12 mouse cellular contexts compared by ENCODE assay signal in genomic region chr2:49654606-49655005, GRCm38 (mm10). TPM values are rescaled to one million over a fixed set of nuclear protein-coding genes. Genes with fewer than 3 reads are reported as not detected.
DNase-seq lines count a peak whose midpoint lies in the region; ATAC-seq and TF ChIP-seq lines count a peak whose summit lies in the region.
"Had no signal": no experiment of that assay in that cellular context is flagged by ENCODE, and none has a peak within 500 bp of the region (broad histone marks: within the 10 kb centered on the region; RNA-seq: fewer than 3 reads in every experiment).

No protein-coding gene starts in this region.

- H3K4me1 ChIP-seq in heart, embryonic 11.5 days (ENCODE audit: control insufficient read depth, insufficient read depth, low read length): no peaks in the 10 kb centered on the region
- H3K4me1 ChIP-seq: heart, embryonic 12.5 days had no signal

- H3K9ac ChIP-seq in heart, embryonic 11.5 days (ENCODE audit: low read depth, low read length): no peak overlapping the region
- H3K9ac ChIP-seq: heart, embryonic 12.5 days; midbrain, embryonic 12.5 days had no signal

- 88% methylated on average over 10 of the region's 10 CpGs for WGBS in heart, embryonic 11.5 days (ENCODE audit: insufficient replicate concordance)

- no peak overlapping the region for H3K4me3 ChIP-seq in heart, embryonic 11.5 days (ENCODE audit: low read depth, low read length)
- no peak overlapping the region for H3K4me3 ChIP-seq in left cerebral cortex, adult 2 months
- H3K4me3 ChIP-seq: heart, embryonic 12.5 days; midbrain, embryonic 12.5 days had no signal

- TF ChIP-seq CTCF in left cerebral cortex, adult 2 months (IDR thresholded peaks at IDR 0.05): no peak

- ATAC-seq in heart, embryonic 11.5 days (replicated peaks; ENCODE audit: insufficient number of reproducible peaks, low FRiP score, low TSS enrichment): no peak

- no peaks in the 10 kb centered on the region for H3K9me3 ChIP-seq in heart, embryonic 11.5 days (replicated peaks; ENCODE audit: control insufficient read depth, low read length)
- H3K9me3 ChIP-seq: heart, embryonic 12.5 days; midbrain, embryonic 12.5 days had no signal

- H3K27me3 ChIP-seq in heart, embryonic 11.5 days (ENCODE audit: control insufficient read depth, insufficient read depth, low read length): no peaks in the 10 kb centered on the region
- H3K27me3 ChIP-seq: heart, embryonic 12.5 days; midbrain, embryonic 12.5 days had no signal

- DNase-seq in heart, adult 11 months: peak; percentile 74
- DNase-seq in left cerebral cortex, adult 2 months (ENCODE audit: extremely low spot score in 1 of 2, low spot score in 2 of 2): no peak
- no peak for DNase-seq in left cerebral cortex, postnatal 25 days (ENCODE audit: low spot score in 2 of 2)
- peak; percentile 82 for DNase-seq in cerebellum, adult 11 months
- DNase-seq in cerebellum, postnatal 25 days: peak; percentile 86 to 89
- no peak for DNase-seq in gastrocnemius, postnatal 10 days
- DNase-seq: kidney, postnatal 36 days; liver; right cerebral cortex, postnatal 25 days had no signal

- H3K27ac ChIP-seq in heart, embryonic 11.5 days (ENCODE audit: low read depth, low read length): no peak overlapping the region
- peak overlapping the region; percentile 54 for H3K27ac ChIP-seq in left cerebral cortex, adult 2 months

- H3K4me2 ChIP-seq in heart, embryonic 11.5 days: no peak overlapping the region
- H3K4me2 ChIP-seq: heart, embryonic 12.5 days; midbrain, embryonic 12.5 days had no signal

- intact Hi-C loops in left cerebral cortex, adult 2 months (cut with DNase I): no loop called here
- intact Hi-C loops in left cerebral cortex, postnatal 25 days (cut with DNase I): no loop called here

- H3K36me3 ChIP-seq in heart, embryonic 11.5 days (ENCODE audit: control insufficient read depth, insufficient read depth, low read length): no peaks in the 10 kb centered on the region
- H3K36me3 ChIP-seq: heart, embryonic 12.5 days had no signal

RNA-seq across cellular contexts. Expression of gene Kif5c, which starts 35.5 kb away (rescaled TPM):
- polyA plus RNA-seq in heart, embryonic 11.5 days (2014; fragmentation: Nextera tagmentation; extraction: Ambion mirVana): 1.2 and 1.3 TPM in 2 replicates
- total RNA-seq in left cerebral cortex, adult 2 months (2021): 100 to 1,000 TPM; 567 to 594 TPM
- 100 to 1,000 TPM; 577 to 597 TPM for total RNA-seq in left cerebral cortex, postnatal 25 days (2021)
- total RNA-seq in gastrocnemius, postnatal 10 days (2021): 1 to 10 TPM; 1.1 to 1.5 TPM

Comparison
In these comparisons a context has a peak if more than half of its experiments do, and no peak if none do; other contexts are left out.
1. DNase-seq: peak in heart, adult 11 months (single experiment), cerebellum, adult 11 months (single experiment) and cerebellum, postnatal 25 days (2 of 2); none in left cerebral cortex, adult 2 months (0 of 2), left cerebral cortex, postnatal 25 days (0 of 2) and gastrocnemius, postnatal 10 days (single experiment).
2. RNA of gene Kif5c, which starts 35.5 kb away (total RNA-seq): 577 to 597 TPM in left cerebral cortex, postnatal 25 days and 567 to 594 TPM in left cerebral cortex, adult 2 months; 1.1 to 1.5 TPM in gastrocnemius, postnatal 10 days; every median in the first group is over 100 times any median in the second.